Mouse (Mus musculus) ES-E14 (cell line): Measurements from ENCODE around the gene Hcrt. TPM values are rescaled to one million over a fixed set of nuclear protein-coding genes. Genes with fewer than 3 reads are reported as not detected.

Experiments
- DNase-seq: peaks from one replicate; pipeline ENCODE4 v3.0.0-alpha.2; 2013; ENCODE audit warnings: low read depth, low spot score
- H3K27ac ChIP-seq: 2 replicates; pipeline ENCODE4 v1.5.1; 2012; ENCODE audit warnings: low read depth, mild to moderate bottlenecking, low read length, moderate library complexity, mixed read lengths; ENCODE audit not compliant: poor library complexity, insufficient read depth, severe bottlenecking
- H3K36me3 ChIP-seq: 2 replicates; pipeline ENCODE4 v1.6.1; 2012; ENCODE audit warnings: mild to moderate bottlenecking, low read length, moderate library complexity, mixed read lengths; ENCODE audit not compliant: control insufficient read depth, poor library complexity, insufficient read depth, severe bottlenecking
- H3K4me1 ChIP-seq, 2 experiments: fragments of 150-350 bp in 1 of 2; sonication (generic) in 1 of 2; 2 replicates each; pipeline ENCODE4 v1.6.1; 2012; ENCODE audit warnings: low read length in 2 of 2, mild to moderate bottlenecking in 1 of 2, mixed read lengths in 1 of 2; ENCODE audit not compliant: control insufficient read depth in 2 of 2, insufficient read depth in 2 of 2, poor library complexity in 1 of 2
- H3K4me3 ChIP-seq, 2 experiments: fragments of 150-350 bp in 1 of 2; sonication (generic) in 1 of 2; 2 replicates each; pipeline ENCODE4 v1.5.1; 2012; ENCODE audit warnings: low read length in 2 of 2, low read depth in 1 of 2, mild to moderate bottlenecking in 1 of 2, mixed read lengths in 1 of 2; ENCODE audit not compliant: insufficient read depth in 1 of 2, poor library complexity in 1 of 2, severe bottlenecking in 1 of 2
- H3K9ac ChIP-seq: 2 replicates; pipeline ENCODE4 v1.6.1; 2012; ENCODE audit warnings: low read depth, mild to moderate bottlenecking, low read length, mixed read lengths; ENCODE audit not compliant: poor library complexity, insufficient read depth, severe bottlenecking
- H3K9me3 ChIP-seq: fragments of 150-350 bp; sonication (generic); 2 replicates; pipeline ENCODE4 v1.6.1; 2012; ENCODE audit warnings: low read depth, mild to moderate bottlenecking, low read length; ENCODE audit not compliant: control insufficient read depth, insufficient read depth
- CHD2 ChIP-seq: IDR thresholded peaks from 2 replicates; pipeline ENCODE4 v1.6.1; 2014; ENCODE audit warnings: mild to moderate bottlenecking, low read depth, low read length, inconsistent platforms
- HCFC1 ChIP-seq: IDR thresholded peaks from 2 replicates; pipeline ENCODE4 v1.6.1; 2012; ENCODE audit warnings: low read length, inconsistent platforms, borderline replicate concordance; ENCODE audit not compliant: insufficient read depth
- MAFK ChIP-seq: IDR thresholded peaks from 2 replicates; pipeline ENCODE4 v1.6.1; 2014; ENCODE audit warnings: mild to moderate bottlenecking, low read depth, low read length, inconsistent platforms; ENCODE audit not compliant: insufficient read depth
- ZC3H11A ChIP-seq: IDR thresholded peaks from 2 replicates; pipeline ENCODE4 v1.6.1; 2012; ENCODE audit warnings: low read depth, mild to moderate bottlenecking, inconsistent platforms, low read length, borderline replicate concordance
- ZNF384 ChIP-seq: IDR thresholded peaks from 2 replicates; pipeline ENCODE4 v1.6.1; 2012; ENCODE audit warnings: low read depth, low read length, inconsistent platforms
- in situ Hi-C, 2 experiments: fragments of 600-800 bp; cut with MboI; formaldehyde crosslinking; loops; one replicate each; pipeline ENCODE4 v1.15.1; 2025; ENCODE audit warnings: low sequenced_read_pairs in 2 of 2, inconsistent platforms in 1 of 2; ENCODE audit not compliant: unreplicated experiment in 2 of 2
- total RNA-seq: library from RNA; depleted of rRNA; stranded (reverse); fragments of 300-350 nt; gene quantifications from 2 replicates; pipeline ENCODE4 v1.2.3, GENCODE M21; 2012

Gene Hcrt
- total RNA-seq, 1 experiment: not detected

- TF ChIP-seq MAFK: no peak
- no peak for TF ChIP-seq HCFC1
- TF ChIP-seq ZNF384: no peak
- no peak for TF ChIP-seq ZC3H11A
- TF ChIP-seq CHD2: no peak
- H3K9ac ChIP-seq: no peak overlapping the region
- peaks cover 0 to 2% of the 10 kb centered on the region in 2 experiments; a peak in 2 of 4 replicates for H3K4me1 ChIP-seq
- in situ Hi-C loops: no loop called here
- no peak overlapping the region for H3K4me3 ChIP-seq
- no peak overlapping the region for H3K27ac ChIP-seq
- H3K36me3 ChIP-seq: no peaks in the 10 kb centered on the region
- H3K9me3 ChIP-seq: no peaks in the 10 kb centered on the region
- no peak for DNase-seq
These were observed 42.8 kb upstream of the Hcrt start for GRCm38 (mm10) chr11:100805535-100805934.

- TF ChIP-seq CHD2 (no peak), MAFK (no peak), HCFC1 (no peak), ZC3H11A (no peak), ZNF384 (no peak)
- Histone ChIP-seq H3K36me3 (no peaks in the 10 kb centered on the region), H3K27ac (no peak overlapping the region), H3K9ac (no peak overlapping the region), H3K4me3 (no peak overlapping the region), H3K4me1 (peaks cover 0 to 2% of the 10 kb centered on the region in 2 experiments; a peak in 2 of 4 replicates), H3K9me3 (no peaks in the 10 kb centered on the region)
- DNase-seq: no peak
- in situ Hi-C loops: no loop called here
These were observed 41.7 kb upstream of the Hcrt start for GRCm38 (mm10) chr11:100804409-100804808.

- Histone ChIP-seq H3K36me3 (no peaks in the 10 kb centered on the region), H3K4me3 (no peak overlapping the region), H3K27ac (no peak overlapping the region), H3K9ac (no peak overlapping the region), H3K4me1 (no peaks in the 10 kb centered on the region), H3K9me3 (no peaks in the 10 kb centered on the region)
- DNase-seq: no peak
- in situ Hi-C loops: no loop called here
- no peak for TF ChIP-seq ZNF384
- TF ChIP-seq HCFC1: no peak
- no peak for TF ChIP-seq MAFK
- no peak for TF ChIP-seq CHD2
- TF ChIP-seq ZC3H11A: no peak
These were observed 36.7 kb upstream of the Hcrt start for GRCm38 (mm10) chr11:100799426-100799825.

GRCm38 (mm10) chr11:100796585-100796984 is 33.9 kb upstream of the Hcrt start:
- Histone ChIP-seq H3K4me3 (no peak overlapping the region), H3K4me1 (no peaks in the 10 kb centered on the region), H3K36me3 (no peaks in the 10 kb centered on the region), H3K27ac (0 out of 2 replicates have a peak overlapping the region, but pooled peaks have one; percentile 24), H3K9me3 (no peaks in the 10 kb centered on the region), H3K9ac (no peak overlapping the region)
- DNase-seq: no peak
- TF ChIP-seq ZNF384: no peak
- no peak for TF ChIP-seq ZC3H11A
- TF ChIP-seq CHD2: no peak
- TF ChIP-seq HCFC1: no peak
- TF ChIP-seq MAFK: no peak
- in situ Hi-C loops: no loop called here

GRCm38 (mm10) chr11:100795386-100795785 is 32.7 kb upstream of the Hcrt start:
- DNase-seq: no peak
- TF ChIP-seq MAFK (no peak), HCFC1 (no peak), ZC3H11A (no peak)
- Histone ChIP-seq H3K4me3 (no peak overlapping the region), H3K4me1 (no peaks in the 10 kb centered on the region), H3K27ac (no peak overlapping the region), H3K9me3 (no peaks in the 10 kb centered on the region), H3K9ac (no peak overlapping the region), H3K36me3 (no peaks in the 10 kb centered on the region)
- in situ Hi-C loops: no loop called here
